Mouse (Mus musculus): ENCODE results near the gene Gm5142. TPM values are rescaled to one million over a fixed set of nuclear protein-coding genes. Genes with fewer than 3 reads are reported as not detected.

Gene Gm5142
- not detected for total RNA-seq (2022)

DNA sequence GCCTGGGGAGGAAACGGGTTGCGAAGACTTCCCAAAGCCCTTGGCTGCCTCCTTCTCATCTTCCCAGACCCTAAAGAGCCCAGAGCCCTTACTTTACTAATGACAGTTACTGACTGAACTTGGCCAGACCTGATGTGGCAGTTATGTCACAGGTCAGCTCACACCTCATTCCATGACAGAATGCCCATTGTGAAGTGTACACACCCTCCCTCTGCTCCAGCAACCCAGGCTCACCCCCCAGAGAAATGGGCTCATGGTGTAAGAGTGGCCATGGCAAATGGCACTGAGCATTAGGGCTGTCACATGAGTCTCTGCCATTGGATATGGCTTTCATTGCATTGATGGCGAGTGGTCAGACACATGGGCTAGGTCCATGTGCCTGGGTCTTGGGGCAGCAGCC is at the start of gene Gm5142:
TSS of gene Gm5142 (minus strand) at position 101 of the 400 bp plus-strand sequence.
- DNase-seq (ENCODE audit: low spot score) = no peak

DNA sequence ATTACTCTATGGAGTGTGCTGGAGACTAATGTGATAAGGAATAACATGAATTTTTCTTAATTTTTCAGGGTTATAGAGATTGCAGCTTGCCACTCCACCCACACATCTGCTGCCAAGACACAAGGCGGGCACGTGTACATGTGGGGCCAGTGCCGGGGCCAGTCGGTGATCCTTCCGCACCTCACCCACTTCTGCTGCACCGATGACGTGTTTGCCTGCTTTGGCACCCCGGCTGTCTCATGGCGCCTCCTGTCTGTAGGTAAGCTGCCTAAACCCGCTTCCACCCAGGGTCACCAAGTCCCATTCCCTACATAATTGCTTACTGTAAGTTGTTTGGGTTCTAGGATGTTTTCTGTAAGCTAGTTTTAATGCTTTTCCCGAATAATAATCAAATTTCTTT is 47.7 kb upstream of the Gm5142 start:
- DNase-seq (ENCODE audit: low spot score) = no peak

DNA sequence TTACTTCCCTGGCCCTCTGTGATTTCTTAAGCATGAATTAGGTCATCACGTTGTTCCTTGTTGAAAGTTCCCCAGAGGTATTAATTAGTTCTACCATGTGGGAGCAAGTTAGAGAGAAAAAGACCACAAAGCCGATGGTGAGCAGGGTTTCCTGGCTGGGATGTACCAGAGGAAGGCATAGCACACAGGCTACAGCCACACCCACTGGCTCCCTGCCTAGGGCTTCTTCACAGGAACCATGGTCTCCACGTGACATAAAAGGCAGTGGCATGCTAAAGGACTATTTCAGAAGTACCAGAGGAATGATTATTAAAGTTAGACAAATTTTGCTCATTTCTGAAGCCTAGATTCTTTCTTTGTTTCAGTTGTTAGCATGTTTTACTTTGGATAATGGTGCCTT is 40.7 kb upstream of the Gm5142 start:
- DNase-seq (ENCODE audit: low spot score) = peak; percentile 11

DNA sequence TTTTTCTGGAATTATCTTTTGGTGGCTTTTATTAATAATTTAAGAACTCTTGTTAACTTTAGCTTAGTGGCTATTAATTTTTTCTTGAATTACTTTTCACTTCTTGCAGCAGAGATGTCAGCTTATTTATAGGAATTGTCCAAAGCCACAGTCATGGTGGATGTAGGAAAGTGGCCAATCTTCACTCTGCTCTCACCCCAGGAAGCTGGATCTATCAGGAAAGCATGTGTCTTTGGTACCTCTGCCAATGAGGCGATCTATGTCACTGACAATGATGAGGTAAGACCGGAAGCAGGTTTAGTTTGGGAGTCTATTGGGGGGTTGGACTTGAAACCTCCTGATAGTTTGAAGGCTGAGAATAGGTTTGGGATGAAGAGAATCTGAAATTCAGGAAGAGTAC is 31.3 kb upstream of the Gm5142 start:
- no peak for DNase-seq (ENCODE audit: low spot score)

DNA sequence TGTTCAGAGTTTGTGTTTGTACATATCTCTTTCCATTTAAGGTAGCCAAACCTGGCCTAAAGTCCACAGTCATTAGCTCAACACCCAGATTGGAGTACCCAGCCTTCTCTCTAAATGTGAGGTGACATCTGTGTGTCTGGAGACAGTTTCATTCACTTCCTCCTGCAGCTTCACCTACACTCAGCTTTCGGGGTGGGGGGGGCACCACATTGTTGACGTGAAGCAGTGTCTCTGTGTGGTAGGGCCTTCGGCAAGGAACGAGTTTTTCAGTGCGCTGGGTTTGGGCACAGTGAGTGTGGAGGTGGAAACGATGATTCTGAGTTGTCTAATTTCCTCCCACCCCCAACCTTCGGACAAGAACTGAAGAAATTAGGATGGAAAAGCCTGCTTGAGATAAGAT is 30.5 kb upstream of the Gm5142 start:
- DNase-seq (ENCODE audit: low spot score) = no peak

DNA sequence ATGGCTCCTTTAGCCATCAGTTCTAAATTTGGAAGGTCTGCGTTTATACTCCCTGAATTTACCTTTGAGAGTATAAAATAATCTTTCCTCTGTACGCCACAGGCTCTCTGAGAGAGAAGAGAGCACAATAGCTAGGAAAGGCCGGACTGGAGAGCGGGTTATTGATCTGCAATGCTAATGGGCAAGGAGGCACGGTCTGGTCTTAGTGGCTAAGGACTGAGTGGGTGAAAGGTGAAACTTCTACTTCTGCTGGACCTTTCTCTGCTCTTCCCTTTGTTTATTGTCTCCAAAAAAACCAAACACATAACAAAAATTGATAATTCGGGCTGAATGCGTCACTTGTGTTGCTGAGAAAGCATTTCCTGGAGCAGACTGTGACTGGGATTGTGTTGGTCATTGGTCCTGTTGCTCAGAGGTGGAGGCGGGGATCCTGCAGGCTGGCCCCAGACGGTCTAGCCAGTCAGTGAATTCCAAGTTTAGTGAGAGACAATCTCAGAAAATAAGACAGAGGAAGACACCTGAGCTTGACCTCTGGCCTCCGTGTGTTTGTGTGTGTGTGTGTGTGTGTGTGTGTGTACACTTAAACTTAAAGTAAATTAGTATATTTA is 27.5 kb upstream of the Gm5142 start:
- DNase-seq (ENCODE audit: low spot score) = no peak

DNA sequence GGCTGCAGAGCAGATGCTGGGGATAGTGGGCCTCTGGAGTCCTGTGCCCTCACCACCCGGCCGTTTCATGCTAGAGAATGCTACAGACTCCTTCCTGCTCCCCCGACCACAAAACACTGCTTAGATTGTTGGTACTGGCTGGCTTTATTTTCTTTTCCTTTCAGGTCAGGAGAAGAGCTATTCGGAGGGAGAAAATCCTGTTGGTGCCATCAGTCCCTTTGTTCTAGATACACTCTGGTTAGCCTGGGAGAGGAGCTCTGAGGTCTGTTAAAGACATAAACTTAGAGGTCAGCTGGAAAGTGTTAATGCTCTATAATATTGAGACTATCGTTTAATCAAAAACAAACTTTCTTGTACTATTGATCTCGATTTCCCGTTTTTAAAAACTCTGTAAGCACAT is 26.9 kb upstream of the Gm5142 start:
- DNase-seq (ENCODE audit: low spot score) = no peak

DNA sequence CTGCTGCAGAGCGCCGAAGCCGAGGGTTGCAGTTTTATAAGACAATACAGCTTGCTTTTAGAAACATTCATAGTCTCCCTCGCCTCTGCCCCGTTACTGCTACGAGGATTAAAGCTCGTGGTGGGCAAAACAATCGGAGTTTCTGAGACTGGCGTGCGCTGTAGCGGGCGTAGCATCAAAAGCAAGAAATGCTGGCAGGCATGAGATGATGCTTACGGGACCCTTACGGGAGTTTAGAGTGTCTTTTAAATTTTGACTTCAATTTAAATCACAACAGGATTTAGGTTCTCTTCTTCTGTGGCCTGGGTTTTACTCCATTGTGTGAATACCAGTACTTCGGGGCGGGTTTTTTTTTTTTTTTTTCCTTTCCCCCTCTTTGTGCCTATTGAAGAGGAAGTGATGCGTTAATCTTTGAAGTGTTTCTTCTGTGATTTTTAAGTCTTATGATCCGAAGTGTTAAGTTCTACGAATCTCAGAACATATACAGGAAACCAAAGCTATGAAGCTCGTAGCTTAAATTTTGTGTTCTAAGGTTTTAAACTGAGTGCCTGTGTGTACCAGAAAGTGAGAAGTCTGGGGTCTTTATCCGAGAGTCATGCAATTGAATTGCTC is 23.2 kb upstream of the Gm5142 start:
- DNase-seq (ENCODE audit: low spot score) = no peak

DNA sequence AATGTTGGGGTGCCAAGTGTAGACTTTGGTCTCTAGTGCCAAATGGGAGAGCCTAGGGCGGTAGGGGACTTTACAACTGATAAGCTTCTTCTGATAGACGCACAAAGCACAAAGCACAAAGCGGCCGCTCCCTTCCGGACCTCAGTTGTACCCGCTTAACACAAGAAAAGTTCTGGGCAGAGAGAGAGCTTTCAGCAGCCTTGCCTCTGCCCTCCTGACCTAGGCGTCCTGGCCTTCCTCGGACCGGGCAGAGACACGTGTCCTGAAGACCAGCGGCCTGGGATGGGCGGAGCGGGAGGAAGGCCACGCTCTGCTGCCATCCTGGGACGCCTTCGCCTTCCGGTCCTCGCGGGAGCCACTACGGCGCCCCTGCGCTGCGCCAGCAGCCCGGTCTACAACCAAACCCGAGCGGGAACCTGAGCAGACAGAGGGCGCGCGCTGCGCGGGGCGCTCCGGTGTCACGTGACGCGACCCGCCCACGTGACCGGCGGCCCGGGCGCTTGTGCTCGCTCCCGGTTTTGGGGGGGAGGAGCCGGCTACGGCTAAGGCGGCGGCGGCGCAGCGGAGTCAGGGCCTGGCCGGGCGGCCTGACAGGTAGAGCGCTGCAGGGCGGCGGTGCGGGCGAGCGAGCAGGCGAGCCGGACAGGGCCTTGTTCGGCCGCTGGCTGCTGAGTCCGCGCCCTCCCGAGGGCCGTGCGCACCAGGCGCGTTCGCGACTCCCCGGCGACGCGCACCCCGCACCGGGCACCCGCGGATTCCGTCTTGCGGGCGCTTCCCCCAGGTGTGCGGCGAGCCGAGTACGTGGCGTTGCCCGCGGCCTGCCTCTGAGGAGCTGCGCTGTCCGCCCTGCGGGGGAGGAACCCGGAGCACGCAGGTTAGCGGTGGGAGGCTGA is 22.4 kb upstream of the Gm5142 start, which contains the start of gene Rcbtb1:
TSS of gene Rcbtb1 (plus strand) at position 499 of the 893 bp plus-strand sequence.
- peak; percentile 90 for DNase-seq (ENCODE audit: low spot score)

DNA sequence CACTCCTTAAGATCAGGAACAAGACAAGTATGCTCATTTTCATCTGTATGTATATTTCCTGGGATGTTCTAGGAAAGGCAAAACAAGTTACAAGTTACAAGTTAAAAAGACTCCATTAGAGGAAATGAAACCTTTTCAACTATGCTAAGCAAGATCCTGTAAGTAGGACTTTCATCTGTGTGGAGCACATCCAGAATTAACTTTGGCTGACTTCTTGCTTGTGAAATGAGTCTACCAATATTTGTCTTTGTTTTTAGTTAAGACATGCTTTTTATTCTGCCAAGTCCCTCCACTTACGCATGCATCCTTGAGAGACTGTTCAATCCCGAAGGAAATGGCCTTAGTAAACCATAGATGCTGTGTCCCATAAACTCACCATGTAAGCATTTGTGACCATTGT is 7.6 kb upstream of the Gm5142 start:
- DNase-seq (ENCODE audit: low spot score) = no peak

DNA sequence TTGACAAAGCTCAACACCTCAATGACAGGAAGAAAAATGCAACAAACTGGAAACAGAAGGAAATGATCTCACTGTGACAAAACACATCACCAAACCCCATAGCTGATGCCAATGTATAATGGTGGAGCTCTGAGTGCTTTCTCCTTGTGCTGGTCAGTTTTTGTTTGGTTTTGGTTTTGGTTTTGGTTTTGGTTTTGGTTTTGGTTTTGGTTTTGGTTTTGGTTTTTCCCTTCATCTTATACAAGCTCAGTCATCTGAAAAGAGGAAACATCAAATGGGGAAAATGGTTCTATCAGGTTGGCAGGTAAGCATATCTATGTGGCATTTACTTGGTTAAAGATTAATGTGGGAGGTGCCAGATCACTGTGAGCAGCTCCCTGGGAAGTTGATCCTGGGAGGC is 7.0 kb upstream of the Gm5142 start:
- DNase-seq (ENCODE audit: low spot score) = no peak

DNA sequence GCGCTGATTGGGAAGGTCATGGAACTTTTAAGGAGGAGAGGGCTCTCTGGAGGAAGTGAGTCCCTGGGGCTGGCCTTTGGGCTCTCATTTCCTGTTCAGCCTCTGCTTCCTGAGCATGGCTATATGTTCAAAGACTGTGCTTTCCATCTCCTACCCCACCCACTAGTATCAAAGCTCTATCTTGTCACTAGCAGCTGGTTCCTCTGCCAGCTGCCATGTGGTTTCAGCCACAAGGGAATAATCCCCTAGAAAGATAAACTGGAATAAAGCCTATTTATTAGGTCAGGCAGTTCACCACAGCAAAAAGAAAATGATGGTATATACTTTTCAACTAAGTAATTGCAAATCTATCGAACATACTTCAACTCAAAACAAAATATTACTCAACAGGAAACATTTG is 4.2 kb upstream of the Gm5142 start:
- no peak for DNase-seq (ENCODE audit: low spot score)

DNA sequence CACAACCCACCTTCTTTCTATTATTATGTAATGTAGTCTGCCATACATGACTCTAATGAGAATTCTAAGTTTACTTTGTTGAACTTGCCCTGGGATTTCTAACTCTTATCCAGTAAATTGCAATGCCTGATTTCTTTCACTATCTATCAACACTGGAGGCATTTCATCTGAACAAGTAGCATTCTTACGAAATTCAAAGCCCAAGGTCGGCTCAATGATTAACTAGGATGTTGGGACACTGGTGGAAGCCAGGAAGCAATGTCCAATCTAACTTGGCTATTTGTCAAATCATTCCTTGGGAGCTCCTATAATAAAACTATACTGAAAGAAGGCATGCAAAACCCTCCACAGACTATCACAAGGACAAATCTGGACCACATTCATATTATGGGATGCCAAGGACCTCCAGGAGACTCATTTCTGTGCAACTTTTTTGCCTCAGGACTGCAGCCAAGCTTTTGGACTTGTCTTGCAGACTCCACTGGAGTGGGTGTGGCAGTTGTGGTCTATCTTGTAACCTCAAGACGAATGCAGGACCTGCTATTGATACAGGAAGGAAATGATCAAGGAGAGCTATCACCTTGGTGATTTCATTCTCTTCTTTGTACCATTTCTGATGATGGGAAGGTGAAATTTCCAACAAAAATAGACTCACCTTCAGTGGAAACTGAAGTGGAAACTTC is 21.4 kb downstream of the Gm5142 start:
- DNase-seq (ENCODE audit: low spot score) = no peak

DNA sequence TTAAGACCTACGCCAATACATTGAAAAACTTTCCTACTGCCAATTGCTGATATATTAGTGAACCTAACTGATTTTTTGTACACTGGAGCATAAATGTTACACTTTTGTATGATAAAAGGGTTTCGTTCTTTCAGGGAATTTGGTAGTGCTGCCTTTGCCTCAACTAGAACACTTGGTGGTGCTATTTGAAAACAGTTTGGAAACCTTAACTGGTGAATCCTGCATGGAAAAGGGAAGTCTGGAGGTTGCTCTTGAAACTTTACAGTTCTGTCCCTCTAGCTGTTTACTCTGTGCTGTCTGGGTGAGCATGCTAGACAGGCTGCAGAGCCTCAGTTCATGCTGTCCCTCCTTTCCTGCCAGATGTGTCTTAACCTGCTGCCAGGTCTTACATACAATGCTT is 23.0 kb downstream of the Gm5142 start:
- no peak for DNase-seq (ENCODE audit: low spot score)

DNA sequence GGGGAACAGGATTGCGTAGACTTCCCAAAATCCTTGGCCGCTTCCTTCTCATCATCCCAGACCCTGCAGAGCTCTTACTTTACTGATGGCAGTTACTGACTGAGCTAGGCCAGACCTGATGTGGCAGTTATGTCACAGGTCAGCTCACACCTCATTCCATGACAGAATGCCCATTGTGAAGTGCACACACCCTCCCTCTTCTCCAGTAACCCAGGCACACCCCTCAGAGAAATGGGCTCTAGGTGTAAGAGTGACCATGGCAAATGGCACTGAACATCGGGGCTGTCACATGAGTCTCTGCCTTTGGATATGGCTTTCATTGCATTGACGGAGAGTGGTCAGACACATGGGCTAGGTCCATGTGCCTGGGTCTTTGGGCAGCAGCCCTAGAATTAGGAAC is 35.8 kb downstream of the Gm5142 start, which contains the start of gene 1700129C05Rik:
TSS of gene 1700129C05Rik (minus strand) at position 101 of the 400 bp plus-strand sequence.
- DNase-seq (ENCODE audit: low spot score) = no peak

DNA sequence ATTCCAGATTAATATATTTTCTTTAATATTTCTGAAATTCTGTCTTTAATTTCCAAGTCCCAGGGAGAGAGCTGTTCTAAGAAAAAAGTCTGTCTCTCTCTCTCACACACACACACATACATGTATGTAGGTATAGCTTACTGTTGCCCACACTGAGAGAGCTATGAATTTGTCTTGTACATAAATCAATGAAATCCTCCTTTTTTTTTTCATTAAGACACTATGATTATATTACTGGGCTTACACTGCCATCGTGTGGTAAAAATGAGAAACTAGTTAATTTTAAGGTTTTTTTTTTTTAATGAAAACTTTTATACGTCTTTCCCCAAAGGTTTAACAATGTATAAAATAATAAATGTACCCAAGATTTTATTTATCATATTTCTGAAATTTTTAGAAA is 64.3 kb downstream of the Gm5142 start:
- DNase-seq (ENCODE audit: low spot score) = no peak

Other genes with a start within 250 kb of the Gm5142 start
- not detected for gene 1700129C05Rik, start 35.9 kb downstream of the Gm5142 start, total RNA-seq (2022)
- 10 to 100 TPM; 10.2 to 14.6 (median 12.1) TPM for gene Rcbtb1, start 22.5 kb upstream of the Gm5142 start, total RNA-seq (2022)
- 1 to 10 TPM in 1 of 4 experiments, not detected in 3; 1.3 TPM for gene Gm6904, start 81.5 kb upstream of the Gm5142 start, total RNA-seq (2022)
- gene Phf11a, start 118.8 kb upstream of the Gm5142 start, total RNA-seq (2022) = under 1 TPM in 2 of 4 experiments, not detected in 2; 0.22 to 0.34 TPM
- 1 to 10 TPM in 1 of 4 experiments, under 1 TPM in 2, not detected in 1; 0.65 to 1.0 (median 0.92) TPM for gene Phf11b, start 162.6 kb upstream of the Gm5142 start, total RNA-seq (2022)
- gene Phf11d, start 186.7 kb upstream of the Gm5142 start, total RNA-seq (2022) = 1 to 10 TPM; 5.1 to 6.5 (median 5.5) TPM
- under 1 TPM; 0.30 to 0.72 (median 0.36) TPM for gene Phf11c, start 216.6 kb upstream of the Gm5142 start, total RNA-seq (2022)

All from heart, adult 8-10 months (tissue).